Mouse (Mus musculus) hindbrain, embryonic 11.5 days (tissue): ENCODE measurements at regions not wholly inside any gene's neighbourhood (a gene's known extent, or its start where the extent isn't known, plus 50 kb on each side); places are given as distances from the start of the nearest gene placed in this dataset.
A peak's percentile ranks its signal among the peaks of the same experiment; 100 is the strongest.

Experiments
- ATAC-seq: fragments of 200-750 bp; cut with Nextera tagmentation; 2 replicates; pipeline ENCODE4 v1.8.0; 2017; ENCODE audit warnings: mild to moderate bottlenecking, moderate TSS enrichment, moderate library complexity; ENCODE audit not compliant: low FRiP score
- DNase-seq: peaks from one replicate; pipeline ENCODE4 v3.0.0-alpha.2; 2015; ENCODE audit warnings: low spot score
- H3K27ac ChIP-seq: fragments of 300-500 bp; sonication (generic); 2 replicates; pipeline ENCODE4 v1.5.1; 2014; ENCODE audit warnings: mild to moderate bottlenecking, low read depth, low read length
- H3K27me3 ChIP-seq: fragments of 300-500 bp; sonication (generic); 2 replicates; pipeline ENCODE4 v1.6.1; 2014; ENCODE audit warnings: mild to moderate bottlenecking, low read length, moderate library complexity, mixed read lengths; ENCODE audit not compliant: control insufficient read depth, insufficient read depth
- H3K36me3 ChIP-seq: fragments of 300-500 bp; sonication (generic); 2 replicates; pipeline ENCODE4 v1.6.1; 2014; ENCODE audit warnings: mild to moderate bottlenecking, low read length, moderate library complexity, mixed read lengths; ENCODE audit not compliant: control insufficient read depth, insufficient read depth
- H3K4me1 ChIP-seq: fragments of 300-500 bp; sonication (generic); replicated peaks from 2 replicates; pipeline ENCODE4 v1.6.1; 2014; ENCODE audit warnings: low read length, mixed read lengths; ENCODE audit not compliant: control insufficient read depth, insufficient read depth
- H3K4me2 ChIP-seq: fragments of 300-500 bp; sonication (generic); replicated peaks from 2 replicates; pipeline ENCODE4 v1.6.1; 2014; ENCODE audit warnings: mild to moderate bottlenecking, low read depth, low read length
- H3K4me3 ChIP-seq: fragments of 300-500 bp; sonication (generic); 2 replicates; pipeline ENCODE4 v1.5.1; 2014; ENCODE audit warnings: low read depth, low read length
- H3K9ac ChIP-seq: fragments of 300-500 bp; sonication (generic); 2 replicates; pipeline ENCODE4 v1.6.1; 2014; ENCODE audit warnings: low read depth, low read length
- H3K9me3 ChIP-seq: fragments of 300-500 bp; sonication (generic); 2 replicates; pipeline ENCODE4 v1.6.1; 2016; ENCODE audit warnings: low read length; ENCODE audit not compliant: control insufficient read depth
- WGBS: fragments of 180-500 bp; shearing (Covaris S2); extraction: QIAGEN DNeasy Blood & Tissue Kit; methylation state at CpG from one replicate; pipeline ENCODE4 v1.1.7; 2014; 5-methylcytosine and 5-hydroxymethylcytosine counted together

DNA sequence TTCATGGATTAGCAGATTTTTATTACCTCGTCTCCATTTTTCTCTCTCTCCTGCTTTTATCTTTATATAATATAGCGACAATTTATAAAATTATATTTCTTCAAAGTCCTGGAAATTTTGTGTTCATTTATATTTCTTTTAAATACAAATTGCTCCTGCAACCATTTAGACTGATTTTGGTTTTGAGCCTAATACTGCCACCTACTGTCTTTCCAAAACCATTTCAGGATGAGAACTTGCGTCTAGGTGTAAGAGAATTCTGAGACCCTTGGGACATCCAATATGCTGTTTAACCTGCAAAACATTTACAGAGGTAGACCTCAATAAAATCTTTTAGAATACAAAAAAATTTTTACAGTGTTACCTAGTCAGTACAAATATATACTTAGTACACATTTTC lies 158.1 kb downstream of the Gm6377 start:
- H3K4me3 ChIP-seq: no peak overlapping the region
- DNase-seq: peak; percentile 1
- H3K9ac ChIP-seq: no peak overlapping the region
- ATAC-seq: no peak
- no peaks in the 10 kb centered on the region for H3K27me3 ChIP-seq
- no peaks in the 10 kb centered on the region for H3K4me1 ChIP-seq
- no peaks in the 10 kb centered on the region for H3K36me3 ChIP-seq
- no peak overlapping the region for H3K4me2 ChIP-seq
- 45% methylated on average over 3 of the region's 3 CpGs for WGBS
- no peak overlapping the region for H3K27ac ChIP-seq
- no peaks in the 10 kb centered on the region for H3K9me3 ChIP-seq

DNA sequence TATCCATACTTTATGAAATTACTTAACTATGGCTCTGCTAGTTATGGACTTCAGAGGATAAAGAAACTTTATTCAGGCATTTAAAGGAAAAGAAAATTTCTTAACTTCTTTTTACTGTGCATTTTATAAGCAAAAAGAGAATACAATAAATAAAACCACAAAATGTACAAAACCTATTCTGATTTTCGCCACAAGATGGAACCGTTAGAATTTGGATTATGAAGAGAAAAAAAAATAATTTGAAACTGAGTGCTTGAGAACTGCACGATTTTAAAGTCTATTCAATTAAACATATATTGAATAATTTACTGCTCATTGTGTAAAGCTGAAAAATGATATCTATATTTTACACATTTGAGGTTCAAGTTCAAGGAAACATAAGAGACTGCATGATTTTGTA lies 196.4 kb downstream of the Gm6377 start:
- no peak overlapping the region for H3K9ac ChIP-seq
- H3K4me1 ChIP-seq: no peaks in the 10 kb centered on the region
- WGBS: 66% methylated on average over 3 of the region's 3 CpGs
- H3K36me3 ChIP-seq: no peaks in the 10 kb centered on the region
- peak; percentile 2 for DNase-seq
- no peak overlapping the region for H3K27ac ChIP-seq
- H3K9me3 ChIP-seq: no peaks in the 10 kb centered on the region
- no peak overlapping the region for H3K4me3 ChIP-seq
- H3K27me3 ChIP-seq: no peaks in the 10 kb centered on the region
- ATAC-seq: no peak
- H3K4me2 ChIP-seq: no peak overlapping the region

DNA sequence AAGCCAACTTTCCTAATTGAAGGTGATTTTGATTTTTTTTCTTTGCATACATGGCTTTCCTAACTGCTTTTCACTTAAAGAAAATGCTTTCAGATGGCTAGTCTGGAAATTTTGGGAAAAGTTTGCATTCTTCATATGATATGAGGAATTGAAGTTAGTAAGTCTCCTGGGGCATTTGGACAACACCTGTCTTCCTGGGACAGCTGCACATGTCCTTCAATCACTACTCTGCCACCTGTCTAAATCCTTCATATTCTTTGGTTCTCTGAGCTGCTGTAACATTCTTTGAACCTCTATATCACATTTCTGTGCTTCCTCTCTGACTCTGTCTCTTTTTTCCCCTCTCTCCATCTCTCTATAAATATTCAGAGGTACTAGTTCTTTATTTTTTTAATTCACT lies 246.4 kb downstream of the Gm6377 start:
- Histone ChIP-seq H3K4me3 (no peak overlapping the region), H3K27ac (no peak overlapping the region), H3K4me2 (no peak overlapping the region), H3K27me3 (no peaks in the 10 kb centered on the region), H3K4me1 (no peaks in the 10 kb centered on the region), H3K9ac (no peak overlapping the region), H3K9me3 (no peaks in the 10 kb centered on the region), H3K36me3 (no peaks in the 10 kb centered on the region)
- ATAC-seq: no peak
- DNase-seq: no peak
